Mouse (Mus musculus) midbrain, postnatal 0 days (tissue): ENCODE measurements around the gene P3h4. TPM values are rescaled to one million over a fixed set of nuclear protein-coding genes. Genes with fewer than 3 reads are reported as not detected.
A peak's percentile ranks its signal among the peaks of the same experiment; 100 is the strongest.

ENCODE experiments used
- ATAC-seq: fragments of 200-750 bp; cut with Nextera tagmentation; 2 replicates; pipeline ENCODE4 v1.8.0; 2017; ENCODE audit warnings: moderate number of reproducible peaks, mild to moderate bottlenecking, moderate TSS enrichment, moderate library complexity; ENCODE audit not compliant: low FRiP score
- DNase-seq: peaks from one replicate; pipeline ENCODE4 v3.0.0-alpha.2; 2015; ENCODE audit warnings: low spot score
- H3K27ac ChIP-seq: fragments of 300-500 bp; sonication (generic); 2 replicates; pipeline ENCODE4 v1.5.1; 2014; ENCODE audit warnings: low read depth, mild to moderate bottlenecking, low read length, mixed read lengths
- H3K27me3 ChIP-seq: fragments of 300-500 bp; sonication (generic); 2 replicates; pipeline ENCODE4 v1.6.1; 2014; ENCODE audit warnings: low read length, control low read depth, mixed read lengths; ENCODE audit not compliant: insufficient read depth
- H3K36me3 ChIP-seq: fragments of 300-500 bp; sonication (generic); 2 replicates; pipeline ENCODE4 v1.6.1; 2014; ENCODE audit warnings: low read length, control low read depth, mixed read lengths; ENCODE audit not compliant: insufficient read depth
- H3K4me1 ChIP-seq: fragments of 300-500 bp; sonication (generic); 2 replicates; pipeline ENCODE4 v1.6.1; 2014; ENCODE audit warnings: mild to moderate bottlenecking, control low read depth, antibody characterized with exemption, low read length, mixed read lengths; ENCODE audit not compliant: insufficient read depth
- H3K4me2 ChIP-seq: fragments of 300-500 bp; sonication (generic); 2 replicates; pipeline ENCODE4 v1.6.1; 2014; ENCODE audit warnings: low read depth, mild to moderate bottlenecking, low read length, mixed read lengths; ENCODE audit not compliant: poor library complexity, severe bottlenecking
- H3K4me3 ChIP-seq: fragments of 300-500 bp; sonication (generic); 2 replicates; pipeline ENCODE4 v1.5.1; 2014; ENCODE audit warnings: low read depth, mild to moderate bottlenecking, low read length, moderate library complexity
- H3K9ac ChIP-seq: fragments of 300-500 bp; sonication (generic); replicated peaks from 2 replicates; pipeline ENCODE4 v1.6.1; 2014; ENCODE audit warnings: mild to moderate bottlenecking, low read length, moderate library complexity, mixed read lengths; ENCODE audit not compliant: poor library complexity, severe bottlenecking
- H3K9me3 ChIP-seq: fragments of 300-500 bp; sonication (generic); 2 replicates; pipeline ENCODE4 v1.6.1; 2016; ENCODE audit warnings: low read length, control low read depth
- CTCF ChIP-seq: IDR thresholded peaks from 2 replicates; pipeline ENCODE4 v1.5.1; 2016; ENCODE audit warnings: antibody characterized with exemption, mild to moderate bottlenecking
- WGBS: fragments of 180-500 bp; shearing (Covaris S2); extraction: QIAGEN DNeasy Blood & Tissue Kit; methylation state at CpG from one replicate; pipeline ENCODE4 v1.1.7; 2014; 5-methylcytosine and 5-hydroxymethylcytosine counted together
- polyA plus RNA-seq: library from polyadenylated mRNA; unstranded; fragments of >200 nt; fragmentation: Nextera tagmentation; extraction: Ambion mirVana; gene quantifications from 2 replicates; pipeline ENCODE4 v1.2.1, GENCODE M21; 2015
- total RNA-seq: library from RNA; depleted of rRNA; stranded (reverse); fragments of >200 nt; gene quantifications from 2 replicates; pipeline ENCODE4 v1.2.3, GENCODE M21; 2014

Gene P3h4
- total and polyA plus RNA-seq, 2 experiments from 2014 or later: 23.4 to 26.0 TPM

- Histone ChIP-seq H3K4me3 (no peak overlapping the region), H3K4me2 (no peak overlapping the region), H3K9ac (no peak overlapping the region), H3K36me3 (peaks cover 10% of the 10 kb centered on the region), H3K27ac (no peak overlapping the region), H3K4me1 (no peaks in the 10 kb centered on the region), H3K27me3 (no peaks in the 10 kb centered on the region), H3K9me3 (no peaks in the 10 kb centered on the region)
- DNase-seq (no peak), ATAC-seq (no peak)
- TF ChIP-seq CTCF: no peak
- WGBS: 89% methylated on average over 3 of the region's 3 CpGs
Measured at GRCm38 (mm10) chr11:100426820-100427219, 12.2 kb upstream of the P3h4 start.

GRCm38 (mm10) chr11:100425851-100426250 is 11.2 kb upstream of the P3h4 start:
- DNase-seq: peak; percentile 69

DNA sequence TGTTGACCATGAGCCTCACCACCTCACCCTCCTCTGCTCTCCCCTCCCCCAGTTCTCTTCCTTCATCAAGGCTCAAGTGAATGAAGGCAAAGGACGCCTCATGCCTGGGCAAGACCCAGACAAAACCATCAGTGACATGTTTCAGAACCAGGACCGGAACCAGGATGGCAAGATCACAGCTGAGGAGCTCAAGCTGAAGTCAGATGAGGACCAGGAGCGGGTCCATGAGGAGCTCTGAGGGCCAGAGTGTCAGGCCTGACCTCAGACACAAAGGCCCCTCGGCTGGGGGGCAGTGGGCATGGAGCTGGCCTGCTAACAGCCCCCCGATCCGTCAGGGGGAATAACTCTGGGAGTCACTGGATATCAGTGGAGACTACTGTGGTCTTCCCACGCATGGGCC is 9.2 kb upstream of the P3h4 start:
- Histone ChIP-seq H3K36me3 (no peaks in the 10 kb centered on the region), H3K9me3 (no peaks in the 10 kb centered on the region), H3K9ac (no peak overlapping the region), H3K4me1 (no peaks in the 10 kb centered on the region), H3K4me3 (no peak overlapping the region), H3K27ac (no peak overlapping the region), H3K4me2 (no peak overlapping the region), H3K27me3 (no peaks in the 10 kb centered on the region)
- ATAC-seq (no peak), DNase-seq (no peak)
- WGBS: 95% methylated on average over 7 of the region's 7 CpGs
- no peak for TF ChIP-seq CTCF

More at GRCm38 (mm10) chr11:100425851-100426250, 11.2 kb upstream of the P3h4 start:
- Histone ChIP-seq H3K27ac (no peak overlapping the region), H3K27me3 (no peaks in the 10 kb centered on the region), H3K4me2 (no peak overlapping the region), H3K4me3 (no peak overlapping the region), H3K9ac (no peak overlapping the region), H3K9me3 (no peaks in the 10 kb centered on the region), H3K36me3 (peaks cover 7% of the 10 kb centered on the region), H3K4me1 (no peaks in the 10 kb centered on the region)
- WGBS: 35% methylated on average over 7 of the region's 7 CpGs
- no peak for ATAC-seq
- peak; percentile 71 for TF ChIP-seq CTCF

DNA sequence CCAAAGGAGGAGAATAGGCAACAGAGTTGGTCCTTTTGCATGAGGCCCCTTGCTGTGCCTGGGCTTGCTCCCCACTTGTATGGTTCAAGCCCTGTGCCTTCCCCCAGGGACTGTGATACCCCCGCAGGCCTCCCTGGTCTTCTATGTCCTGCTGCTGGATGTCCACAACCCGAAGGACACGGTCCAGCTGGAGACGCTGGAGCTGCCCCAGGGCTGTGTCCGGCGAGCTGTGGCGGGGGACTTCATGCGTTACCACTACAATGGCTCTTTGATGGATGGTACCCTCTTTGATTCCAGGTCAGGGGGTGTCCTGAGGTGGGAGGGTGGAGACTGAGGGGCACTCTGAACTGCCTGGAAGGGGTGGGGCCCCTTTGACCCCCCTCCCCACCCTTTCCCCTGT is 6.9 kb upstream of the P3h4 start:
- Histone ChIP-seq H3K4me2 (no peak overlapping the region), H3K27ac (no peak overlapping the region), H3K36me3 (no peaks in the 10 kb centered on the region), H3K4me3 (no peak overlapping the region), H3K27me3 (0 out of 2 replicates have a peak, but pooled peaks cover 3% of the 10 kb centered on the region), H3K9ac (no peak overlapping the region), H3K4me1 (no peaks in the 10 kb centered on the region), H3K9me3 (no peaks in the 10 kb centered on the region)
- TF ChIP-seq CTCF: no peak
- ATAC-seq (no peak), DNase-seq (no peak)
- WGBS: 41% methylated on average over 8 of the region's 8 CpGs

DNA sequence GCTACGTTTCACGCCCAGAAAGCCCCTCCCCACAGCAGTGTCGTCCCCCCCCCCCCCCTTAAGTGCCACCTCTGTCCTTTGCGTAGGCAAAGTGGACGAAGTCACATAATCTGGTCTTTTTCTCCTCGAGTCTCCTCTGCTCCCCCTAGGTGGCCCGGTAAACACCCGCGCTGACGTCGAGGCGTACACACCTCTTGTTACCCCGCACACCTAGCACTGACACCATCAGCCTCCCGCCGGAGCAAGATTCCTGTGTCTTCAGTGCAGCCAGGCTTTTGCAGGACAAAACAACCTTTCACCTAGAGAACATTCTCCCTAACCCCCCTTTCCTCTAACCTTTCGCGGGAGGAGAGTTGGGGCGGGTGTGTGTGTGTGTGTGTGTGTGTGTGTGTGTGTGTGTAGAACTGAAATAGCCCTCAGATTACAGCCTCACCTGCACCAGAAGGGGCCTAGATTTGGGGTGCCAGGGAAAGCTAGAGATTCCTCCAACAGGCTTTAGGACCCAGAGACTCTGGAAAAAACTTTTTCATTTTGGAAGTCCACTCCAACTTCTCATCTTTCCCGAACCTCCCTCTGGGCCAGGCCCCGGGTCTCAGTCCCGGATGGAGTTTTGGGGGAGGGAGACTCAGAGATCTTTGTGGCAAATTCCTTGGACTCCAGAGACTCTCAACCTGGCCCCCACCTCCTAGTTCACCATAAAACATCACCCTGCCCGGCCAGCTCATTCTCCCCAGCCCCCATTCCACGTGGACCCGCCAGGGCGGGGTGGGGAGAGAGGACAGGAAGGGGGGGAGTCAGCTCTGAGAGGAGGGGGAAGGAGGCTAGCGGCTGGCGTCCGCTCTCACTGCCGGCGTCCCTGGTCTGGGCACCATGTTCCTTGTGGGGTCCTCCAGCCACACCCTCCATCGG is 532 bp upstream of the P3h4 start, which contains the start of gene Fkbp10:
Gene Fkbp10, plus strand, starts transcription at position 784 of the 909 bp plus-strand sequence.
- TF ChIP-seq CTCF: no peak
- no peaks in the 10 kb centered on the region for H3K9me3 ChIP-seq
- peak within 1 kb of the TSS; percentile 69 for H3K9ac ChIP-seq
- H3K27ac ChIP-seq: peak within 1 kb of the TSS; percentile 72
- no peaks in the 10 kb centered on the region for H3K36me3 ChIP-seq
- peak within 1 kb of the TSS; percentile 60 for H3K4me3 ChIP-seq
- no peak; the same call in 1 of the 2 replicates for ATAC-seq
- peak; percentile 28 for DNase-seq
- under 1% methylated on average over 28 of the region's 31 CpGs for WGBS
- H3K4me1 ChIP-seq: peaks cover 17% of the 10 kb centered on the region; the same call in 1 of the 2 replicates
- peak within 1 kb of the TSS; percentile 63 for H3K4me2 ChIP-seq
- H3K27me3 ChIP-seq: peaks cover 10% of the 10 kb centered on the region; the same call in 1 of the 2 replicates

- DNase-seq (no peak), ATAC-seq (no peak)
- H3K9me3 ChIP-seq: no peaks in the 10 kb centered on the region
- peak overlapping the region; percentile 60 for H3K4me3 ChIP-seq
- peaks cover 8% of the 10 kb centered on the region for H3K36me3 ChIP-seq
- WGBS: 80% methylated on average over 11 of the region's 11 CpGs
- H3K4me2 ChIP-seq: peak overlapping the region; percentile 63
- H3K4me1 ChIP-seq: peaks cover 17% of the 10 kb centered on the region; the same call in 1 of the 2 replicates
- peak overlapping the region; percentile 69; the same call in 1 of the 2 replicates for H3K9ac ChIP-seq
- H3K27ac ChIP-seq: no peak overlapping the region
- TF ChIP-seq CTCF: no peak
- peaks cover 10% of the 10 kb centered on the region; the same call in 1 of the 2 replicates for H3K27me3 ChIP-seq
Measured at GRCm38 (mm10) chr11:100413541-100413940, 1.1 kb downstream of the P3h4 start.
